Mouse (Mus musculus): ENCODE measurements around the gene Rbfox1.

Rbfox1 gene

DNA sequence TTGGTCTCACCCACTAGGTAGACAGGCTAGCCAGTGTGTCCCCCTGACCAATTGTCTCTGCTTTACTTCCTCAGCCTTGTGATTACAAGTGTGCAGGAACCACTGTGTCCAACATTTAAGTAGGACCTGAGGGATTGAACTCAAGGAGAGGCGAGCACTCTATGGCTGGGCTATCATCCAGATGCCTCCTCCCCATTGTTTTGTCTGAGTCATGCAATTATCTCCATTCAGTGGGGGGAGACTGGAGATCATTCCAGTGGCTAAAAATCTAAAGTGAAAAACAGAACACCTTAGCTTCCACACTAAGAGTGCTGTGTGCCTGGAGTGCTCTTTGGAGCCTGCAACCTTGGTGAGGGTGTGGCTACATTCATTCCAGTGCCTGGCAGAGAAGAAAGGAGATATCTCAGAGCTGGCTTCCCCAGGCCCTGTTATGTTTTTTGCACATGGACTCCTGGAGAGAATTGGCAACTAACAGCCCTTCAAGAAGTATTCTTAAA lies 594.0 kb downstream of the Rbfox1 start:
- DNase-seq (ENCODE audit: low spot score in 2 of 2), result no peak

GRCm38 (mm10) chr16:6479616-6480410 lies 594.7 kb downstream of the Rbfox1 start:
- DNase-seq (ENCODE audit: low spot score in 2 of 2), result no peak

DNA sequence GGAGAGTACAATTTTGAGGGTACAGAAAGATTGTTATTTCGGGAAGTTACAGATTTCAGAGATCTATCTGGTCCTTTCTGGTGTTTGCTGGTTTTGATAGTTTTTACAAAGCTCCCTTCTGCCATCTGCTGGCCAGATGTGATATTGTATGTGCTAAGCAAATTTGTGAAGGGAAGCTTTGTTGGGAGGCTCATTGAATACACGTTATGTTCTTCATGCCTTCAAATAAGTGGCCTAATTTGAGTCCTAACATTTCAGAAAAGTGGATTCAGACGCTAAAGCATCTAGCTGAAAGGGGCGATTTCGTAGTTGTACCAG lies 595.2 kb downstream of the Rbfox1 start:
- peak; percentile 3 to 26 for DNase-seq (ENCODE audit: low spot score in 2 of 2)

DNA sequence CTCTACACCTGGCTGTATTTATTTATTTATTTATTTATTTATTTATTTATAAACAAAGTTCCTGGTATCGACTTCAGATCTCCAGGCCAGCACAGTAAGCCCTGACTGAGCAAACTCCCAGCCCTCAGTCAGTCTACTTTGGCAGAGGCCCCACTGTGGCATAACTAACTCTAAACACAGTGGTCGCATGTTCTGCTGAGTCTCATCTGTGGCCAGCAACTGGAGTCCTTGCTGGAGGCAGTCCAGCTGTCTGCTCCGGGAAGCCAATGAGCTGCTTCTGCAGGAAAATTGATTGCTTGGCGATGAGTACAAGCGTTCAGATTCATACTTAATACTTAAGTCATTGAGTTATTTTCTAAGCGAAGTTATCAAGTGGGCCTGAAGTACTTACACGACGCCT lies 598.5 kb downstream of the Rbfox1 start:
- DNase-seq (ENCODE audit: low spot score in 2 of 2), result no peak

GRCm38 (mm10) chr16:6485631-6486030 lies 600.5 kb downstream of the Rbfox1 start:
- DNase-seq (ENCODE audit: low spot score in 2 of 2), result no peak

- DNase-seq (ENCODE audit: low spot score in 2 of 2), result peak in 1 of 2 experiments; percentile 4
These were observed 617.1 kb downstream of the Rbfox1 start for GRCm38 (mm10) chr16:6502219-6502618.

- DNase-seq (ENCODE audit: low spot score in 2 of 2), result peak in 1 of 2 experiments; percentile 14
These were observed 618.6 kb downstream of the Rbfox1 start for GRCm38 (mm10) chr16:6503573-6504331.

- no peak for DNase-seq (ENCODE audit: low spot score in 2 of 2)
These were observed 623.8 kb downstream of the Rbfox1 start for GRCm38 (mm10) chr16:6508924-6509323.

DNA sequence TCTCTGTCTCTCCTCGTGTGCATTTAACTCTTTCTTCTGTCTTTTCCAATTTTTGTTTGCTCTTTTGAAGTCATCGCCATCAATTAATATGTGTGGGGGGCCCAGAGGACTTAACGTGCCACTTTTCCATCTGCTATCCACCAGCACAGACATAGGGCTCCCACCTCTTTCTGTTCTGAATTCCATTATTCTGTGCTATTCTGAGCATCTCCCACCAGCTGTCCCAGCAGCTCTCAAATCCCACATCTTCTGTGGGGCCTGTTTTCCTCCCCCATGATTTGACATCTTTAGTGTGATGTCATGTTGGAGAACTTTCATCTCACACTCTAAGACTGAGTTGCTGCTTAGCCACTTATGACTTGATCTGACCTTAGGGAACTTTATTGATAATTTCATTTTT lies 634.3 kb downstream of the Rbfox1 start:
- no peak for DNase-seq (ENCODE audit: low spot score in 2 of 2)

- no peak for DNase-seq (ENCODE audit: low spot score in 2 of 2)
These were observed 640.5 kb downstream of the Rbfox1 start for GRCm38 (mm10) chr16:6525507-6526170.

- DNase-seq (ENCODE audit: low spot score in 2 of 2), result no peak
These were observed 646.3 kb downstream of the Rbfox1 start for GRCm38 (mm10) chr16:6531459-6531858.

DNA sequence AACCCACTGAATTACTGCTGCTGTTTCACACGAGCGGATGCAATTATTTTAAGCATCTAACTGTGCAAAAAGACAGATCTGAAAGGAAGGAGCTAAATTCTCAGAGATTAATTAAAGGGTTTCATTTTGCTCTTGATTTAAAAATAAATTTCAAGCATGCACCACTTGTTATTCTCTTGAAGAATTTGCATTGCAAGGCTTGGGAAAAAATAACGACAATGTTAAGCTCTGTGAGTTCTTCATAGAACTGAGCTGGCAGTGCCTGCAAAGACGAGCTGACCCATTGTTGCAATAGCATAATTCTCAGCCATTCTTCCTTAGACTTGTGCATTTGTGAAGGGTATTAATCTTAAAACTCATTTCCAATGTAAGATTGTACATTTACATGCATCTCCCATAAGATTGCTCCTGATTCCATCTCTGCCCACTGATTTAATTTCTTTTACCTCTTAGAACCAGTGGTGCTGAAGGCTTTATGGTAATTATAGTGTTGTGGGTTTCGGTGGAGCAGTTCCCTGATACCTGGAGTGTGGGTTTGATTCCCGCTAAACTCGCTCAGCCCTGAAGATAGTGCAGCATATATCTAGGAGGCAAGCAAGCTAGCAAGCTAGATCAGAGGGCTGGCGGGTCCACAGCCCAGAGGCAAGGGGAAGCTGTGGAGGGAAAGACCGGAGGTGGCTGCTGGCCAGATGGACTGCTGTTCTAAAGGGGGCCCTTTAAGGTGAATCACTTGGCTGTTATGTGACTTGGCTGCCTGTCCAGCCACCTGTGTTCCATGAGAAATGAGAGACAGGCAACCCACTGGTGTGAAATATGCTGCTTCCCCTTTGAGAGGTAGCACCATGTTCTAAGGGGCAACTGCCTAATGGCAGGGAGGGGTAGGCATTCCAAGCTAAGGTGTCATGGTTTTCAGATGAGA lies 647.2 kb downstream of the Rbfox1 start:
- no peak for DNase-seq (ENCODE audit: low spot score in 2 of 2)

- DNase-seq (ENCODE audit: low spot score in 2 of 2), result no peak
These were observed 670.6 kb downstream of the Rbfox1 start for GRCm38 (mm10) chr16:6555776-6556175.

DNA sequence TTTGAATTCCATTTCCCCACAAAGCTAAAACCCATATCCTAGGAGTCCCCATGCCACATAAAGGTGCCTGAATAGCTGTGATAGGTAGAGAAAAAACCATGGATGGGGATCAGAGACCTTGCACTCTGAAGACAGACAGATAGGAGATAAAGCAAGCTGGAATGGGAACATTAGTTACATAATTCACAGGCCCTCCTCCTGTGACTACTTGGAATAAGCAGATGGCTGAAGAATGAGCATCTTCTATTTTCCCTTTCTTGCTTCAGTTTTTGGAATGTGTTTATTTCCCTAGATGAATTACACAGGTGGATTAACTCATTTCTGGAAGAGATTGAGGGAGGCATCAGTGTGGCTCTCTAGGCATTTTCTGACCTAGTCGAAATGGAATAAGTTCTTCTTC lies 672.6 kb downstream of the Rbfox1 start:
- DNase-seq (ENCODE audit: low spot score in 2 of 2), result no peak

GRCm38 (mm10) chr16:6584700-6585099 lies 699.5 kb downstream of the Rbfox1 start:
- DNase-seq (ENCODE audit: low spot score in 2 of 2), result no peak

DNA sequence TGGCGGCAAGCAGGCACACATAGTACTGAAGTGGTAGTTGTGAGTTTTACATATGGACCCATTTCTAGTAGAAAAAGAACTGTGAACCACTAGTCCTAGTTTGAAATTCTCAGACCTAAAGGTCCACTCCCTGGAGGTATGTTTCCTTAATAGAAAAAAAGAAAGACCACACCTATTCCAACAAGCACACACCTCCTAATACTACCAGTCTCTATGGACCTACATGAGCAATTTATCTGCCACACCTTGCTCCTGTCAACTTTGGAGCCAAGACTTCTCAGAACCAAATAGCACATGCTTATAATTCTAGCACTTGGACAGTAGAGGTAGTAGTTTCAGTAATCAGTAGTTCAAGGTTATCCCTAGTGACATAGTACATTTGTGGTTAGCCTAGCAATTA lies 700.0 kb downstream of the Rbfox1 start:
- DNase-seq (ENCODE audit: low spot score in 2 of 2), result no peak

- DNase-seq (ENCODE audit: low spot score in 2 of 2), result no peak
These were observed 731.4 kb downstream of the Rbfox1 start for GRCm38 (mm10) chr16:6616526-6616925.

DNA sequence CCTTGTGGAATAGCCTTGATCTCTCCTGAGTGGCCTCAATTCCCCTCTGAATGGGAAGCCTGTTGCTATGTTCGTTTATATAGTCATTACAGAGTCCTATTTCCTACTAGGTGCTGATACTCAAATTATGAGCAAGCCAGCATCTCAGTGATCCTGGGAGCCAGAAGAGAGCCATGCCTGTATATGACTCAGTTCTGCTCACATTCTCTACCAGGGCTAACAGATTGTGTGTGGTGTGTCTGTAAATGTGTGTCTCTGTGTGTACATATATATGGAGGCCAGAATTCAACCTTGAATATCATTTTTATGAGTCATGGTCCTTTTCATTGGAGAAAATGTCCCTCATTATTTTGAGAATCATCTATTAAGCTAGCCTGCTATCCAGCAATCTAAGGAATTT lies 755.2 kb downstream of the Rbfox1 start:
- DNase-seq (ENCODE audit: low spot score in 2 of 2), result no peak

DNA sequence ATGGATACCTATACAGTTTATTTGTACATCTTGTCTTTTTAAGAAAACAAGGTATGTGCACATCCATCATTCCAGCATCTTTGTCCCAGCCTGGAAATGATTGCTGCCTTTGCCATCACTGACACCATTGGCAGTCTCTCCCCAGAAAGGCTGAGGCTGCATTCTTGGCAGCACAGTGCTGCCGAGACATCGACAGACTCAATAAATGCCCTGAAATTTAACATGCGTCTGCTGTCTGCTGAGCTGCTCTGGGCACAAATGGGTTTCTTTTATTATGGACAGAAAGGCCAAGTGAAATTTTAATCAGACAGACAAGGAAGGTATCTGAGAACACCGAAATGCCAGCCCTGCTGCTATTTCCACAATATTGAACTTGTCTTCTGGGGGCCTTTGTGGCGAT lies 761.8 kb downstream of the Rbfox1 start:
- DNase-seq (ENCODE audit: low spot score in 2 of 2), result no peak

DNA sequence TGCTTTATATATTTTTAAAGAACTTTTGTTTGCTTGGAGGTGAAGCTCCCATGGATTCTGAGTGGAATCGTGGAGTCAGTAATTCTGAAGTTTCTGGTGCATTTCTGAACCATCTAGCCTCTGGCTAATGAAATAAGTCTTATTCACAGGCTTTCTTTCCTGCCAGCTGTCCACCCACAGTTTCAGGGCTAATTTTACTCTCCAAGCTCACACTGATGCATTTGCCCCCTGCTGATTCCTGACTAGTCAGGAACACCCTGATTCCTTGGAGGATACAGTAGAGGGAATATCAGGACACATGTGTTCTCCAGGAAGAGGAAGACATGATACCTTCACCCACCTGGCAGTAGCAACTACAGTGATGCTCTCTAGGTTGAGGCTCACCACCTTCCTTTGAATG lies 763.6 kb downstream of the Rbfox1 start:
- no peak for DNase-seq (ENCODE audit: low spot score in 2 of 2)

- no peak for DNase-seq (ENCODE audit: low spot score in 2 of 2)
These were observed 773.4 kb downstream of the Rbfox1 start for GRCm38 (mm10) chr16:6658594-6658993.

All from urinary bladder, adult 18-20 months (tissue).